Mouse (Mus musculus): ENCODE data around the gene Cd22.

- TF ChIP-seq CTCF (IDR thresholded peaks at IDR 0.05; ENCODE audit: borderline replicate concordance, extremely low read depth, insufficient read depth, insufficient read length), result no peak
- TF ChIP-seq POLR2A (IDR thresholded peaks at IDR 0.05; ENCODE audit: borderline replicate concordance, extremely low read depth, insufficient read depth, insufficient read length, poor library complexity, severe bottlenecking), result no peak
These were observed 8.6 kb upstream of the Cd22 start for GRCm38 (mm10) chr7:30888786-30889185.
